Mouse (Mus musculus) adipocyte (in vitro differentiated cells): Measurements from ENCODE around the gene Serpinb6b.
"Not testable (repeated sequence)": the region's sequence is repeated elsewhere in the genome, so short reads cannot be mapped to it uniquely, and the experiment has no call there.

Experiments
- DNase-seq: peaks from one replicate; pipeline ENCODE4 v3.0.0-alpha.2; 2016; ENCODE audit warnings: low spot score

The Serpinb6b gene

GRCm38 (mm10) chr13:32964989-32965811 lies at the start of gene Serpinb6b:
Serpinb6b (plus strand) TSS chr13:32965209.
- peak; percentile 40 for DNase-seq

GRCm38 (mm10) chr13:32922622-32923021 lies 42.4 kb upstream of the Serpinb6b start:
- DNase-seq: no peak

- no peak for DNase-seq
Measured at GRCm38 (mm10) chr13:32924578-32925360, 40.2 kb upstream of the Serpinb6b start.

GRCm38 (mm10) chr13:32926661-32927060 lies 38.3 kb upstream of the Serpinb6b start:
- no peak for DNase-seq

GRCm38 (mm10) chr13:32927241-32927640 lies 37.8 kb upstream of the Serpinb6b start:
- peak; percentile 22 for DNase-seq

- peak; percentile 76 for DNase-seq
Measured at GRCm38 (mm10) chr13:32929107-32929750, 35.8 kb upstream of the Serpinb6b start.

- no peak for DNase-seq
Measured at GRCm38 (mm10) chr13:32934706-32935381, 30.2 kb upstream of the Serpinb6b start.

GRCm38 (mm10) chr13:32938275-32938674 lies 26.7 kb upstream of the Serpinb6b start:
- DNase-seq: not testable (repeated sequence)

GRCm38 (mm10) chr13:32939191-32939590 lies 25.8 kb upstream of the Serpinb6b start:
- not testable (repeated sequence) for DNase-seq

GRCm38 (mm10) chr13:32956537-32956936 lies 8.5 kb upstream of the Serpinb6b start:
- DNase-seq: no peak

- DNase-seq: peak; percentile 34
Measured at GRCm38 (mm10) chr13:32957917-32958316, 7.1 kb upstream of the Serpinb6b start.

GRCm38 (mm10) chr13:32958521-32958920 lies 6.5 kb upstream of the Serpinb6b start:
- DNase-seq: not testable (repeated sequence)

GRCm38 (mm10) chr13:32963990-32964753 lies 837 bp upstream of the Serpinb6b start:
- DNase-seq: peak; percentile 24

GRCm38 (mm10) chr13:32966116-32966515 lies 1.1 kb downstream of the Serpinb6b start:
- no peak for DNase-seq

- DNase-seq: no peak
Measured at GRCm38 (mm10) chr13:32967233-32967632, 2.2 kb downstream of the Serpinb6b start.

GRCm38 (mm10) chr13:32968353-32968984 lies 3.5 kb downstream of the Serpinb6b start:
- DNase-seq: no peak

GRCm38 (mm10) chr13:32968996-32969640 lies 4.1 kb downstream of the Serpinb6b start:
- DNase-seq: no peak

- DNase-seq: peak; percentile 10
Measured at GRCm38 (mm10) chr13:32969641-32970040, 4.6 kb downstream of the Serpinb6b start.

- DNase-seq: no peak
Measured at GRCm38 (mm10) chr13:32970776-32971175, 5.8 kb downstream of the Serpinb6b start.

- no peak for DNase-seq
Measured at GRCm38 (mm10) chr13:32974268-32974667, 9.3 kb downstream of the Serpinb6b start.
